Mouse (Mus musculus) spleen, adult 2 months (tissue): ENCODE results near the gene Gm20425.

Experiments
- CTCF ChIP-seq: fragments of 200-500 bp; IDR thresholded peaks from 2 replicates; pipeline ENCODE4 v1.5.1; 2011; ENCODE audit warnings: mild to moderate bottlenecking, inconsistent platforms; ENCODE audit not compliant: insufficient read depth, insufficient read length, insufficient replicate concordance; ENCODE audit errors: extremely low read depth
- POLR2A ChIP-seq: fragments of 200-500 bp; IDR thresholded peaks from 2 replicates; pipeline ENCODE4 v1.6.1; 2011; ENCODE audit warnings: low read depth, low read length, inconsistent platforms

- TF ChIP-seq CTCF (no peak), POLR2A (no peak)
Measured at GRCm38 (mm10) chr9:103180303-103180702, 49.8 kb downstream of the Gm20425 start.
